Mouse (Mus musculus) thymus, postnatal 0 days (tissue): ENCODE measurements around the gene Tmem56. TPM values are rescaled to one million over a fixed set of nuclear protein-coding genes. Genes with fewer than 3 reads are reported as not detected.

Experiments used
- DNase-seq: peaks from one replicate; pipeline ENCODE4 v3.0.0-alpha.2; 2015; ENCODE audit warnings: low spot score
- polyA plus RNA-seq: library from polyadenylated mRNA; unstranded; fragments of >200 nt; fragmentation: Nextera tagmentation; extraction: Ambion mirVana; gene quantifications from 2 replicates; pipeline ENCODE4 v1.2.1, GENCODE M21; 2015

Tmem56 gene
- polyA plus RNA-seq, 1 experiment from 2014 or later, result 0.35 TPM

- peak; percentile 95 for DNase-seq
Observed at GRCm38 (mm10) chr3:121171243-121171871, 111.5 kb downstream of the Tmem56 start, which contains the start of gene Rwdd3. Rwdd3 (minus strand) TSS chr3:121171695.

GRCm38 (mm10) chr3:121170631-121171030 lies 112.3 kb downstream of the Tmem56 start:
- no peak for DNase-seq

GRCm38 (mm10) chr3:121169092-121169942 lies 113.6 kb downstream of the Tmem56 start:
- DNase-seq, result no peak

GRCm38 (mm10) chr3:121168581-121168980 lies 114.3 kb downstream of the Tmem56 start:
- DNase-seq, result no peak

- peak; percentile 87 for DNase-seq
Observed at GRCm38 (mm10) chr3:121163271-121163819, 119.6 kb downstream of the Tmem56 start.

- peak; percentile 45 for DNase-seq
Observed at GRCm38 (mm10) chr3:121161661-121162060, 121.2 kb downstream of the Tmem56 start.

- no peak for DNase-seq
Observed at GRCm38 (mm10) chr3:121160424-121160823, 122.5 kb downstream of the Tmem56 start.

GRCm38 (mm10) chr3:121159566-121159965 lies 123.3 kb downstream of the Tmem56 start:
- DNase-seq, result no peak

- DNase-seq, result no peak
Observed at GRCm38 (mm10) chr3:121158901-121159351, 124.0 kb downstream of the Tmem56 start.

- no peak for DNase-seq
Observed at GRCm38 (mm10) chr3:121157546-121158330, 125.2 kb downstream of the Tmem56 start.

- DNase-seq, result no peak
Observed at GRCm38 (mm10) chr3:121156451-121157186, 126.3 kb downstream of the Tmem56 start.

GRCm38 (mm10) chr3:121156043-121156442 lies 126.9 kb downstream of the Tmem56 start:
- DNase-seq, result no peak

Other genes with a start within 250 kb of the Tmem56 start
- 7.6 and 7.9 TPM in 2 replicates for gene Rwdd3, start 111.4 kb downstream of the Tmem56 start, polyA plus RNA-seq
- 24.3 and 28.1 TPM in 2 replicates for gene Alg14, start 8.7 kb upstream of the Tmem56 start, polyA plus RNA-seq
- 435 and 448 TPM in 2 replicates for gene Cnn3, start 143.4 kb upstream of the Tmem56 start, polyA plus RNA-seq
- 0.68 and 1.2 TPM in 2 replicates for gene Slc44a3, start 249.3 kb upstream of the Tmem56 start, polyA plus RNA-seq